Mouse (Mus musculus) ES-CJ7 (cell line): ENCODE results near the gene Sgce.
"Not testable (repeated sequence)": the region's sequence is repeated elsewhere in the genome, so short reads cannot be mapped to it uniquely, and the experiment has no call there.

Experiments
- DNase-seq: peaks from one replicate; pipeline ENCODE4 v3.0.0; 2011; ENCODE audit warnings: low read depth, low spot score

The Sgce gene

DNA sequence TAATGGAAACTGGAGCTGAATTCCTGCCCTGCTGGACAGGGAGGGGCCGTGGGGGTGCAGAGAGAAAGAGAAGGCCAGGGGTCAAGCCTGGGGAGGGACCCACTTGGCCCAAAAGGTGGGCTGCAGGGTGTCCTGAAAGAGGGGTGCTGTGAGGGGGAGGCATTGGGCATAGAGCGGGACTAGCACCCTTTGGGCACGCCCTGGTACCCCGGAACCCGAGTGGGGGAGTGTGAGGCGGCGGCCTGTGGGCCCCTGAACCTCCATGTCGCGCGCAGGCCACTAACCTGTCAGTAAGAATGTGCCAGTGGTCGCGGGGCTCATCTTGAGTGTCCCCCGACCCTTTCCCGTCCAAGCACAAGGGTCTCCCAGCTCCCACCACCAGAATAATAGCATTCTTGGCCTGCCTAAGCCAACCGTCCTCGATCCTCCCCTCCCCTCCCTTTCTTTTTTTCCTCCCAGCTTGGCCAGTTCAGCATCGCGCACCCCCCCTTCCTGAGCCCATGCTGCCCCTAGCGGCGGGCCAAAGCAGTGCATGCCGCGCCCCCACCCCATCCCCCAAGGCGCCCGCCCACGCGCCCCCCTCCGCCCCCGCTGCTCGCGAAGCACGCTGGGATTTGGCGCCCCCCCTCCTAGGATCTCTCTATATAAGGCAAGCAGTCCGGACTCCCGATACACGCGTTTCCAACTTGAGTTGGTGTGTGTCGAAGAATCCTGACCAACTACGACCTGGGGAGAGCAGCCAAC, at the start of gene Sgce, which contains the start of gene Peg10:
Gene Sgce, minus strand, starts transcription at position 512 of the 744 bp plus-strand sequence.
Gene Peg10, plus strand, starts transcription at position 611 of the 744 bp plus-strand sequence.
- DNase-seq, result peak; percentile 78

GRCm38 (mm10) chr6:4796281-4796680, 49.3 kb upstream of the Sgce start:
- DNase-seq, result no peak

- peak; percentile 34 for DNase-seq
Observed at GRCm38 (mm10) chr6:4762252-4762651, 15.2 kb upstream of the Sgce start.

DNA sequence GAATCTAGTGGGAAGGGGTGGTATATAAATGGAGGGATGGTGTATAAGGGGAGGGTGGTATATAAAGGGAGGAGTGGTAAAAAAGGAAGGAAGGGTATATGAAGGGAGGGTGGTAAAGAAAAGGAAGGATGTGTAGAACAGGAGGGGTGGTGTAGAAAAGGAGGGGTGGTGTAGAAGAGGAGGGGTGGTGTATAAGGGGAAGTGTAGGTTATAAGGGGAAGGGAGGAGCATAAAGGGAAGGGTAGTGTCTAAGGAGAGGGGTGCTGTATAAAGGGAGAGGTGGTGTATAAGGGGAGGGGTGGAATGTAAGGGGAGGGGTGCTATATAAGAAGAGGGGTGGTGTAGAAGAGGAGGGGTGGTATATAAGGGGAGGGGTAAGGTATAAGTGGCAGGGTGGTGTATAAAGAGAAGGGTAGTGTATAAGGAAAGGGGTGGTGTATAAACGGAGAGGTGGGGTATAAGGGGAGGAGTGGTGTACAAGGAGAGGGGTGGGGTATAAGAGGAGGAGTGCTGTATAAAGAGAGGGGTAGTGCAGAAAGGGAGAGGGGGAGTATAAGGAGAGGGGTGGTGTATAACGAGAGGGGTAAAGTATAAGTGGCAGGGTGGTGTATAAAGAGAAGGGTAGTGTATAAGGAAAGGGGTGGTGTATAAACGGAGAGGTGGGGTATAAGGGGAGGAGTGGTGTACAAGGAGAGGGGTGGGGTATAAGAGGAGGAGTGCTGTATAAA, 14.6 kb upstream of the Sgce start:
- DNase-seq, result not testable (repeated sequence)

GRCm38 (mm10) chr6:4754886-4755285, 7.9 kb upstream of the Sgce start:
- no peak for DNase-seq

GRCm38 (mm10) chr6:4754286-4754685, 7.3 kb upstream of the Sgce start:
- no peak for DNase-seq

- no peak for DNase-seq
Observed at GRCm38 (mm10) chr6:4751355-4751754, 4.3 kb upstream of the Sgce start.

DNA sequence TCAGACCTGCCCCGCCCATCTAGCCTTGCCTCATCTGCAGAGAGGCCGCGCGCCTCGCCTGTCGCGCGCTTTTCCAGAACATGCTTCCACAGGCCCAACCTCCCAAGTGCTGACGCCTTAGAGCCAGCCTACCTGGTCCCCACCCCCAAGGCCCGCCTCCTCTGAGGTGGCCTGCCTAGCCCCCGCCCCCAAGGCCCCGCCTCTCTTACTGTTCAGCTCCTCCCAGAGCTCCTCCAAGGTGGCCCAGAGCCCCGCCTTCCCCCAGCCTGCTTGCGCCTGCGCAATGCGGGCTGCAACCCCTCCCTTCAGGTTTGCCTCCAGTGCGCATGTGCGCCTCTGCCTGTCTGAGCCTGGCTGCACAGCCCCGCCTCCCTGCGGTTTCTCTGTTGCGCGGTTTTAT, 2.1 kb upstream of the Sgce start:
- DNase-seq, result peak; percentile 96

DNA sequence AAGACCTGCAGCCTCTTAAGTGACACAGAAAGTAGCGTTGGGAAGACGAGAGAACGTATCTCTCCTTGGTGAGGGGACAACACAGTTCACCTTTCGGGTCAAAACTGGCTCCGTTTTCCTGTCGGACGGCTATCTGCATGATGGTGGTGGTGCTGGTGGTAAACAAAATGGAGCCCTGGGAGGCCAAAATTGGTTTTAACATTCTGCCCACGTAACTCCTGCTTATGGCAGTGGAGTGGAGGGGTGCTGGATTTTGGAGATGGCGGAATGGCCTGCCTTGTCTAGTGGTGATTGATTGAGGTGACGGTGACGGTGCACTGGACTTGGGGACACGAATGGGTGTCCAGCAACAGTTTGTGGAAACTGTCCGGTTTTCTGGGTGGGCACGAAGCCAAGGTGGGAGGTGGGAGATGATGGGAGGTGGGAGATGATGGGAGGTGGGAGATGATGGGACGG, 1.5 kb upstream of the Sgce start:
- no peak for DNase-seq

GRCm38 (mm10) chr6:4747677-4748505, 884 bp upstream of the Sgce start:
- DNase-seq, result peak; percentile 76

- DNase-seq, result no peak
Observed at GRCm38 (mm10) chr6:4746036-4746695, 841 bp downstream of the Sgce start.

GRCm38 (mm10) chr6:4740511-4740910, 6.5 kb downstream of the Sgce start:
- no peak for DNase-seq

DNA sequence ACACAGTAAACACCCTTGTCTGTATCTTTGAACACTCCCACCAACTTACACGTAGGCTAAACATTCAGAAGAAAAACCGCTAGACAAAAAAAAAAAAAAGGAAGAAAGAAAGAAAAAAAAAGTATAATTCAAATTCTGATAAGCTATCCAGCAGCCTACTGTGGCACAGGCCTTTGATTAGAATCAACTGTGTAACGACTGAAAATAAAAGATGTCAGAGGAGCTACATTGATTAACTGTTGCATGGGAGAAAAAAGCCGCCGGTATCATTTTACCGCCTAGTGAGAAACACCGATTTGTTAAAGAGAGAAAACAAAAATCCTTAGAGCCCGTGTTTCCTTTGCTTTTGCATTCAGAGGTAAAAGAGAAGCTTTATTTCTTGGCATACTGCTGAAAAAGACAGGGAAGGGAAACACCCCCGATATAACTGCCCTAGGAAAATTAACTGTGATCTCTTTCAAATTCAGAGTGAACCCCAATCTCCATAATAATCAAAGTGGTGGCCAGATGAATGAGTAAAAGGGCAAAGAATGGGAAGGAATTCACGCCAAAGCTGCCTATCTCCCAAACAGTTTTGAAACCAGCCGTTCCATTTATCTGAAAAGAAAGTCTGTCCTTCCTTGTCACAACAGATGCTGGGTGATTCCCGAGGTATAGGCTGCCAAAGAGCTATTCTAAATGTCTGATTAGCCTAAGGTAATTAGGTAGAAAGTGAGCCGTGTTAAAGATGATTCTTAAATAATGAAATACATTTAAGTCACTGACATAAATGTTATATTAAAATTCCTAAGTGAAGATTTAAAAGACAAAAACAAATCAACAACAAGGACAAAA, 7.3 kb downstream of the Sgce start:
- peak; percentile 71 for DNase-seq

- DNase-seq, result peak; percentile 90
Observed at GRCm38 (mm10) chr6:4738717-4739116, 8.3 kb downstream of the Sgce start.

- DNase-seq, result no peak
Observed at GRCm38 (mm10) chr6:4738034-4738629, 8.9 kb downstream of the Sgce start.

GRCm38 (mm10) chr6:4736372-4736771, 10.6 kb downstream of the Sgce start:
- no peak for DNase-seq

- DNase-seq, result peak; percentile 41
Observed at GRCm38 (mm10) chr6:4733208-4733607, 13.8 kb downstream of the Sgce start.

DNA sequence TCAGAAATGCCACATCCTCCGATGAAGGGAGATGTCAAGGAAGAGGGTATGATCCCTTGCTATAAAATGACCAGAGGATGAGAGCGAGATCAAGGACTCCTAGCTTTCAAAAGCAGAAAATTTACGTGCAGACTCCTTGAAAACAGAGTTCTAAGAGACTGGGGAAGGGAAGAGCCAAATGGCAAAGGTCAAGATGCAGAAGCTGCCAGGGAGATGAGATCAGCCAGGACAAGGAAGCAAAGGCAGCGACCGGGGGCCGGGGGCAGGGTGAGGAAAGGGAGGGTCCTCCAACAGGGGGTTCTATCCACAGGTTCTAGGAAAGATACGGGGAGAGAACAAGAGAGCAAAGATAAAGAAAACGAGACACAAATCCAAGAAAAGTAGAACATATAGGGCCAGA, 15.3 kb downstream of the Sgce start:
- no peak for DNase-seq

DNA sequence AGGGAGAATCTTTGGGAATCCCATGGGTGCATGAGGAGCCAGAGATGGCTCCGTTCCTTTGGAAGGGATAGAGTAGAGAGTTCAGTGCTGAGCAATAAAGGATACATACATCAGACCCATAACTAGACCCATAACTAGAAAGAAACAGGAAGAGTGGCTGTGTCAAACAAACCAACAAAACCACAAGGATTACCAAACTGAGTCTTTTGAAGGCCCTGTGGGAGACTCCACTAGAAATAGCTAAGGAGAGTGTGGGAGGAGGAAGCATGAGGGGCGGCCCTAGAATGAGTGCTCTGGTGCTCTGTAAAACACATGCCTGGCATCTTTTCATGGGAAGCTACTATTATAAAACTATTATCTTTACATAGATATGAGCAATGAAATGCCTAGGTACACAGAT, 18.7 kb downstream of the Sgce start:
- DNase-seq, result no peak
